8 mouse cellular contexts compared by ENCODE assay signal in genomic region chr12:77239390-77240061, GRCm38 (mm10). TPM values are rescaled to one million over a fixed set of nuclear protein-coding genes. Genes with fewer than 3 reads are reported as not detected.
DNase-seq lines count a peak whose midpoint lies in the region; ATAC-seq and TF ChIP-seq lines count a peak whose summit lies in the region.

No protein-coding gene starts in this region.

- in situ Hi-C loops in ES-E14 (cut with MboI; ENCODE audit: low sequenced_read_pairs in 2 of 2, unreplicated experiment in 2 of 2): no loop called here

- H3K27me3 ChIP-seq in hindbrain, embryonic 11.5 days (ENCODE audit: control insufficient read depth, insufficient read depth, low read length): no peaks in the 10 kb centered on the region
- no peaks in the 10 kb centered on the region for H3K27me3 ChIP-seq in limb, embryonic 15.5 days
- H3K27me3 ChIP-seq in neural tube, embryonic 15.5 days (replicated peaks): no peaks in the 10 kb centered on the region

- peak; percentile 21 for ATAC-seq in hindbrain, embryonic 11.5 days (ENCODE audit: low FRiP score)
- ATAC-seq in limb, embryonic 15.5 days (ENCODE audit: insufficient number of reproducible peaks, low FRiP score, low TSS enrichment, low read depth): no peak
- ATAC-seq in neural tube, embryonic 15.5 days (ENCODE audit: low FRiP score): no peak; the same call in 1 of the 2 replicates

- DNase-seq in layer of hippocampus, adult 11-12 months (ENCODE audit: low spot score): peak; percentile 25
- no peak for DNase-seq in layer of hippocampus, adult 9-10 months (ENCODE audit: low spot score)
- DNase-seq in ES-E14 (ENCODE audit: low read depth, low spot score): peak; percentile 26
- peak; percentile 9 for DNase-seq in embryo, embryonic 11.5 days (ENCODE audit: low read depth, low spot score)
- DNase-seq in hindbrain, embryonic 11.5 days (ENCODE audit: low spot score): no peak
- DNase-seq in adrenal gland, postnatal 10 days: no peak

- H3K9me3 ChIP-seq in ES-E14 (ENCODE audit: control insufficient read depth, insufficient read depth, low read depth, low read length): no peaks in the 10 kb centered on the region
- H3K9me3 ChIP-seq in hindbrain, embryonic 11.5 days (ENCODE audit: control insufficient read depth, low read length): no peaks in the 10 kb centered on the region
- no peaks in the 10 kb centered on the region for H3K9me3 ChIP-seq in limb, embryonic 15.5 days
- H3K9me3 ChIP-seq in neural tube, embryonic 15.5 days (replicated peaks): no peaks in the 10 kb centered on the region

- peak overlapping the region; percentile 78 to 95 for H3K4me3 ChIP-seq in ES-E14 (ENCODE audit: insufficient read depth in 1 of 2, low read depth in 1 of 2, low read length in 2 of 2, poor library complexity in 1 of 2, severe bottlenecking in 1 of 2)
- H3K4me3 ChIP-seq in hindbrain, embryonic 11.5 days (ENCODE audit: low read depth, low read length): peak overlapping the region; percentile 92
- H3K4me3 ChIP-seq in limb, embryonic 15.5 days: peak overlapping the region; percentile 74
- peak overlapping the region; percentile 94 for H3K4me3 ChIP-seq in neural tube, embryonic 15.5 days (replicated peaks)

- peak overlapping the region; percentile 88 for H3K9ac ChIP-seq in ES-E14 (ENCODE audit: insufficient read depth, low read depth, low read length, poor library complexity, severe bottlenecking)
- H3K9ac ChIP-seq in hindbrain, embryonic 11.5 days (ENCODE audit: low read depth, low read length): peak overlapping the region; percentile 91
- H3K9ac ChIP-seq in limb, embryonic 15.5 days: peak overlapping the region; percentile 91
- peak overlapping the region; percentile 97 for H3K9ac ChIP-seq in neural tube, embryonic 15.5 days (replicated peaks)

- H3K4me1 ChIP-seq in ES-E14 (ENCODE audit: control insufficient read depth in 2 of 2, insufficient read depth in 2 of 2, low read length in 2 of 2, poor library complexity in 1 of 2): 0 out of 4 replicates have a peak, but pooled peaks cover 0 to 3% of the 10 kb centered on the region in 2 experiments
- no peaks in the 10 kb centered on the region for H3K4me1 ChIP-seq in hindbrain, embryonic 11.5 days (replicated peaks; ENCODE audit: control insufficient read depth, insufficient read depth, low read length)
- H3K4me1 ChIP-seq in limb, embryonic 15.5 days: 0 out of 2 replicates have a peak, but pooled peaks cover 6% of the 10 kb centered on the region
- H3K4me1 ChIP-seq in neural tube, embryonic 15.5 days: peaks cover 17% of the 10 kb centered on the region

- H3K36me3 ChIP-seq in ES-E14 (ENCODE audit: control insufficient read depth, insufficient read depth, low read length, poor library complexity, severe bottlenecking): no peaks in the 10 kb centered on the region
- H3K36me3 ChIP-seq in hindbrain, embryonic 11.5 days (ENCODE audit: control insufficient read depth, insufficient read depth, low read length): no peaks in the 10 kb centered on the region
- H3K36me3 ChIP-seq in limb, embryonic 15.5 days: no peaks in the 10 kb centered on the region
- H3K36me3 ChIP-seq in neural tube, embryonic 15.5 days: no peaks in the 10 kb centered on the region

- H3K27ac ChIP-seq in ES-E14 (ENCODE audit: insufficient read depth, low read depth, low read length, poor library complexity, severe bottlenecking): no peak overlapping the region
- H3K27ac ChIP-seq in hindbrain, embryonic 11.5 days (ENCODE audit: low read depth, low read length): peak overlapping the region; percentile 96
- H3K27ac ChIP-seq in limb, embryonic 15.5 days: peak overlapping the region; percentile 89
- H3K27ac ChIP-seq in neural tube, embryonic 15.5 days (replicated peaks): peak overlapping the region; percentile 98

- H3K4me2 ChIP-seq in hindbrain, embryonic 11.5 days (replicated peaks; ENCODE audit: low read depth, low read length): peak overlapping the region; percentile 89
- peak overlapping the region; percentile 86 for H3K4me2 ChIP-seq in limb, embryonic 15.5 days
- H3K4me2 ChIP-seq in neural tube, embryonic 15.5 days: peak overlapping the region; percentile 84

- WGBS in hindbrain, embryonic 11.5 days: 1% methylated on average over 22 of the region's 29 CpGs
- 2% methylated on average over 28 of the region's 29 CpGs for WGBS in limb, embryonic 15.5 days
- under 1% methylated on average over 29 of the region's 29 CpGs for WGBS in neural tube, embryonic 15.5 days

TF ChIP-seq in ES-E14, 5 proteins besides CTCF, POLR2A, EP300 and RAD21:
- TF ChIP-seq ZC3H11A (IDR thresholded peaks at IDR 0.05; ENCODE audit: borderline replicate concordance, low read depth, low read length) (no peak), MAFK (IDR thresholded peaks at IDR 0.05; ENCODE audit: insufficient read depth, low read depth, low read length) (no peak), ZNF384 (IDR thresholded peaks at IDR 0.05; ENCODE audit: low read depth, low read length) (no peak), HCFC1 (IDR thresholded peaks at IDR 0.05; ENCODE audit: borderline replicate concordance, insufficient read depth, low read length) (no peak), CHD2 (IDR thresholded peaks at IDR 0.05; ENCODE audit: low read depth, low read length) (no peak)

RNA-seq across cellular contexts. Expression of gene Fut8, which starts 1.6 kb away (rescaled TPM):
- 19.3 and 26.3 TPM in 2 replicates for total RNA-seq in ES-E14 (2012; rRNA removed)
- polyA plus RNA-seq in hindbrain, embryonic 11.5 days (2014; fragmentation: Nextera tagmentation; extraction: Ambion mirVana): 32.2 and 34.4 TPM in 2 replicates
- polyA plus RNA-seq in limb, embryonic 15.5 days (2015; fragmentation: Nextera tagmentation; extraction: Ambion mirVana): 23.6 and 24.5 TPM in 2 replicates
- 73.2 and 74.7 TPM in 2 replicates for polyA plus RNA-seq in neural tube, embryonic 15.5 days (2015; fragmentation: Nextera tagmentation; extraction: Ambion mirVana)
- total RNA-seq in adrenal gland, postnatal 10 days (2021): 10 to 100 TPM; 44.1 to 50.4 TPM

Comparison
In these comparisons a context has a peak if more than half of its experiments do, and no peak if none do; other contexts are left out.
1. DNase-seq: peak in layer of hippocampus, adult 11-12 months (single experiment), ES-E14 (single experiment) and embryo, embryonic 11.5 days (single experiment); none in layer of hippocampus, adult 9-10 months (single experiment), hindbrain, embryonic 11.5 days (single experiment) and adrenal gland, postnatal 10 days (single experiment).
2. Peak in every context shown above with its lines, with median percentiles within 50 percentile points of each other: H3K4me3 ChIP-seq, H3K9ac ChIP-seq and H3K4me2 ChIP-seq.